Mouse (Mus musculus) heart, embryonic 14.5 days (tissue): ENCODE data around the gene Slc1a4. TPM values are rescaled to one million over a fixed set of nuclear protein-coding genes. Genes with fewer than 3 reads are reported as not detected.

Experiments used
- ATAC-seq: fragments of 200-750 bp; cut with Nextera tagmentation; 2 replicates; pipeline ENCODE4 v1.8.0; 2017; ENCODE audit warnings: low read depth, moderate TSS enrichment; ENCODE audit not compliant: insufficient number of reproducible peaks, insufficient read depth, low FRiP score
- H3K27ac ChIP-seq, 2 experiments: fragments of 200-500 bp in 1 of 2; fragments of 300-500 bp in 1 of 2; sonication (generic) in 1 of 2; replicated peaks in 1 of 2; 2 replicates each; pipeline ENCODE4 v1.5.1; 2012 to 2014; ENCODE audit warnings: low read depth in 2 of 2, low read length in 2 of 2, control low read depth in 1 of 2, mild to moderate bottlenecking in 1 of 2, mixed read lengths in 1 of 2; ENCODE audit not compliant: control insufficient read depth in 1 of 2, insufficient read depth in 1 of 2
- H3K27me3 ChIP-seq: fragments of 300-500 bp; sonication (generic); 2 replicates; pipeline ENCODE4 v1.6.1; 2014; ENCODE audit warnings: mild to moderate bottlenecking, low read length, control low read depth; ENCODE audit not compliant: control insufficient read depth, insufficient read depth
- H3K36me3 ChIP-seq: fragments of 300-500 bp; sonication (generic); 2 replicates; pipeline ENCODE4 v1.6.1; 2014; ENCODE audit warnings: mild to moderate bottlenecking, control low read depth, low read length, mixed read lengths; ENCODE audit not compliant: control insufficient read depth, insufficient read depth
- H3K4me1 ChIP-seq, 2 experiments: fragments of 200-500 bp in 1 of 2; fragments of 300-500 bp in 1 of 2; sonication (generic) in 1 of 2; 2 replicates each; pipeline ENCODE4 v1.6.1; 2012 to 2014; ENCODE audit warnings: low read length in 2 of 2, control low read depth in 1 of 2, mixed read lengths in 1 of 2; ENCODE audit not compliant: control insufficient read depth in 2 of 2, insufficient read depth in 2 of 2
- H3K4me2 ChIP-seq: fragments of 300-500 bp; sonication (generic); 2 replicates; pipeline ENCODE4 v1.6.1; 2014; ENCODE audit warnings: mild to moderate bottlenecking, low read length
- H3K4me3 ChIP-seq, 2 experiments: fragments of 200-500 bp in 1 of 2; fragments of 300-500 bp in 1 of 2; sonication (generic) in 1 of 2; 2 replicates each; pipeline ENCODE4 v1.5.1; 2012 to 2014; ENCODE audit warnings: low read length in 2 of 2, mild to moderate bottlenecking in 2 of 2, control low read depth in 1 of 2, low read depth in 1 of 2, moderate library complexity in 1 of 2; ENCODE audit not compliant: control insufficient read depth in 1 of 2, insufficient read depth in 1 of 2
- H3K9ac ChIP-seq: fragments of 300-500 bp; sonication (generic); 2 replicates; pipeline ENCODE4 v1.6.1; 2014; ENCODE audit warnings: mild to moderate bottlenecking, low read length
- H3K9me3 ChIP-seq: fragments of 300-500 bp; sonication (generic); 2 replicates; pipeline ENCODE4 v1.6.1; 2016; ENCODE audit warnings: low read length, control low read depth; ENCODE audit not compliant: control insufficient read depth
- WGBS: fragments of 180-500 bp; shearing (Covaris S2); extraction: QIAGEN DNeasy Blood & Tissue Kit; methylation state at CpG from one replicate; pipeline ENCODE4 v1.1.7; 2014; 5-methylcytosine and 5-hydroxymethylcytosine counted together
- polyA plus RNA-seq: library from polyadenylated mRNA; unstranded; fragments of >200 nt; fragmentation: Nextera tagmentation; extraction: Ambion mirVana; gene quantifications from 2 replicates; pipeline ENCODE4 v1.2.1, GENCODE M21; 2014

Slc1a4 gene
- polyA plus RNA-seq, 1 experiment from 2014 or later: 7.5 TPM

- Histone ChIP-seq H3K4me1 (peaks cover 7 to 12% of the 10 kb centered on the region in 2 experiments), H3K9ac (no peak overlapping the region), H3K27ac (no peak overlapping the region), H3K9me3 (no peaks in the 10 kb centered on the region), H3K27me3 (peaks cover 9% of the 10 kb centered on the region), H3K36me3 (no peaks in the 10 kb centered on the region), H3K4me3 (no peak overlapping the region), H3K4me2 (no peak overlapping the region)
- 92% methylated on average over 3 of the region's 3 CpGs for WGBS
- ATAC-seq: no peak
Observed at GRCm38 (mm10) chr11:20324006-20324405, 8.5 kb downstream of the Slc1a4 start.

- H3K4me1 ChIP-seq: peaks cover 11 to 21% of the 10 kb centered on the region in 2 experiments
- no peak for ATAC-seq
- H3K27me3 ChIP-seq: peaks cover 9% of the 10 kb centered on the region
- H3K9me3 ChIP-seq: no peaks in the 10 kb centered on the region
- no peak overlapping the region for H3K4me3 ChIP-seq
- H3K9ac ChIP-seq: no peak overlapping the region
- WGBS: 88% methylated on average over 3 of the region's 3 CpGs
- H3K36me3 ChIP-seq: no peaks in the 10 kb centered on the region
- no peak overlapping the region for H3K4me2 ChIP-seq
- H3K27ac ChIP-seq: no peak overlapping the region
Observed at GRCm38 (mm10) chr11:20322366-20322765, 10.1 kb downstream of the Slc1a4 start.

GRCm38 (mm10) chr11:20320661-20321060 is 11.9 kb downstream of the Slc1a4 start:
- Histone ChIP-seq H3K4me2 (no peak overlapping the region), H3K27me3 (peaks cover 9% of the 10 kb centered on the region), H3K27ac (no peak overlapping the region), H3K9ac (no peak overlapping the region), H3K4me1 (peaks cover 7 to 12% of the 10 kb centered on the region in 2 experiments), H3K4me3 (no peak overlapping the region), H3K36me3 (no peaks in the 10 kb centered on the region; the same call in 1 of the 2 replicates), H3K9me3 (no peaks in the 10 kb centered on the region)
- no peak for ATAC-seq
- WGBS: 84% methylated on average over 3 of the region's 3 CpGs

- Histone ChIP-seq H3K9ac (no peak overlapping the region), H3K4me1 (peaks cover 7 to 12% of the 10 kb centered on the region in 2 experiments), H3K27me3 (peaks cover 4% of the 10 kb centered on the region; the same call in 1 of the 2 replicates), H3K4me2 (no peak overlapping the region; the same call in 1 of the 2 replicates), H3K36me3 (no peaks in the 10 kb centered on the region; the same call in 1 of the 2 replicates), H3K9me3 (no peaks in the 10 kb centered on the region), H3K4me3 (no peak overlapping the region), H3K27ac (no peak overlapping the region)
- WGBS: 37% methylated on average over 16 of the region's 16 CpGs
- ATAC-seq: peak; percentile 64; the same call in 1 of the 2 replicates
Observed at GRCm38 (mm10) chr11:20318659-20319454, 13.7 kb downstream of the Slc1a4 start.

- Histone ChIP-seq H3K9me3 (no peaks in the 10 kb centered on the region), H3K27ac (no peak overlapping the region), H3K4me2 (no peak overlapping the region), H3K36me3 (peaks cover 5% of the 10 kb centered on the region; the same call in 1 of the 2 replicates), H3K27me3 (no peaks in the 10 kb centered on the region), H3K9ac (no peak overlapping the region), H3K4me3 (no peak overlapping the region), H3K4me1 (peaks cover 2 to 5% of the 10 kb centered on the region in 2 experiments)
- ATAC-seq: no peak
- WGBS: 93% methylated on average over 8 of the region's 8 CpGs
Observed at GRCm38 (mm10) chr11:20313576-20313975, 18.9 kb downstream of the Slc1a4 start.

GRCm38 (mm10) chr11:20309044-20309443 is 23.5 kb downstream of the Slc1a4 start:
- Histone ChIP-seq H3K9ac (no peak overlapping the region), H3K36me3 (peaks cover 14% of the 10 kb centered on the region; the same call in 1 of the 2 replicates), H3K4me1 (no peaks in the 10 kb centered on the region), H3K27me3 (no peaks in the 10 kb centered on the region), H3K4me3 (no peak overlapping the region), H3K27ac (peak overlapping the region; percentile 31 to 43; a peak in 2 of 4 replicates), H3K9me3 (no peaks in the 10 kb centered on the region), H3K4me2 (no peak overlapping the region)
- no peak for ATAC-seq
- WGBS: 69% methylated on average over 5 of the region's 5 CpGs

GRCm38 (mm10) chr11:20307409-20307808 is 25.1 kb downstream of the Slc1a4 start:
- no peak overlapping the region for H3K4me3 ChIP-seq
- peaks cover 9% of the 10 kb centered on the region; the same call in 1 of the 2 replicates for H3K36me3 ChIP-seq
- H3K4me1 ChIP-seq: no peaks in the 10 kb centered on the region
- no peak overlapping the region for H3K9ac ChIP-seq
- ATAC-seq: no peak
- H3K4me2 ChIP-seq: no peak overlapping the region
- no peaks in the 10 kb centered on the region for H3K9me3 ChIP-seq
- H3K27ac ChIP-seq: no peak overlapping the region
- no peaks in the 10 kb centered on the region for H3K27me3 ChIP-seq
- 88% methylated on average over 3 of the region's 3 CpGs for WGBS
